Mouse (Mus musculus) ovary, adult 18-20 months (tissue): ENCODE results near the gene Gm45716.

Experiments used
- DNase-seq: peaks from one replicate; pipeline ENCODE4 v3.0.0; 2022; ENCODE audit warnings: low spot score, mixed read lengths

The Gm45716 gene

DNA sequence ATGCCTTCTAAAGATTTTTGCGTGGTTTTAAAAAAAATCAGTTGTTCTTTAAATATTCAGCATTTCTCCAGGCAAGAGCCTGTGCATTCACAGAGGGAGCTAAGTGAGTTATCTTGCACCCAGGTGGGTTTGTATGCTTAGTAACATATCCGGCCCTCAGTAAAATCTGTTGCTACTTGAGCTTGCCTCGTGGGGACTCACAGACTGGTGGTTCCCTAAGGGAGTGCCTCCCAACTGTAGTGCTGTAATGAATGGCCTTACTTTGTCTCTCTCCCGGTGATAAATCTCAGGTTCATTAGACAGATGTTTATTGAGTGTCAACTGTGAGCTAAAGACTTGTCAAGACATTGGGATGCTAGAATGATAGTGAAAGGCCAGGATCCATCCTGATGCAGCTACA is 97.1 kb downstream of the Gm45716 start:
- no peak for DNase-seq

DNA sequence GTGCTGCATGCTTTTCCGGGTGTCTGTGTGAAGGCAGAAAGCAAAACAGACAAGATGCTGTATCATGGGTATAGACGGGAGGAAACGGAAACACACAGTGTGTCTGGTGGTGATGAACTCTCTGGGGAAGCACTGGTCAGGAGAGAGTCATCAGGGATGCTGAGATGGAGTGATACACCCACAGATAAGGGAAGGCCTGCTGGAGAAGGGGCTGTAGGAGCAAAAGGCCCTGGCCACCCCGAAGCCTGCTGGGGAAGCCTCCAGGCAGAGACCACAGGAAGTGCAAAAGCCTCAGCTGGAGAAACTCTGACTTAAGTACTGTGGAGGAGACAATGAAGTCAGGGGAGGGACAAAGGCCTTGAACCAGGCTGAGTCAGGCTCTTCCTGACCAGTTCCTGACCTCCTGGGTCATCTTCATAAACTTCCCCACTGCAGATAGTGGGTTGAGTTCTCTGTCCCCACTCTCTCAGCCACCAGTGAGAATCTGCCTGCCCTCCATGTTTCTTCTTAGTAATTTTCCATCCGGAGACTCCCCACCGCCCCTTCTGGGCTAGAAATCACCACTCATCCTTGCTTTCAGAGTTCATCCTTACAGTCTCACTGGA is 99.2 kb downstream of the Gm45716 start:
- no peak for DNase-seq

DNA sequence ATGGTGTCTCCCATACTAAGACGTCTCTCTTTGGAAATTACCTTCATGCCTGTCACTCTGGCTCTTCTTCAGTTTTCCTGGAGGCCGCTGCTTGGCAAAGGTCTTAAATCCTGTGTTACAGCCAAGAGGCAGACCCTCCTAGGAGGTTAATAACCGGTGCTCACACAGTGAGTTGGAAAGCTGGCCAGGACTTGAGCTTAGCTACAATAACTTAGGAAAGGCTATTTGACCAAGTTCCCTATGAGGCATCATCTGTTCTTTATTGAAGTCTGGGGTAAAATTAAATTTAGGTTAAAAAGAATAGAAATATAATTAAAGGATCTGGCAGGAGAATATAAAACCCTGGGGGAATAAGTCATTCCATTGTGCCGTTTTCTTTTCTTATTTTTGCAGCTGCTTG is 103.7 kb downstream of the Gm45716 start:
- no peak for DNase-seq

DNA sequence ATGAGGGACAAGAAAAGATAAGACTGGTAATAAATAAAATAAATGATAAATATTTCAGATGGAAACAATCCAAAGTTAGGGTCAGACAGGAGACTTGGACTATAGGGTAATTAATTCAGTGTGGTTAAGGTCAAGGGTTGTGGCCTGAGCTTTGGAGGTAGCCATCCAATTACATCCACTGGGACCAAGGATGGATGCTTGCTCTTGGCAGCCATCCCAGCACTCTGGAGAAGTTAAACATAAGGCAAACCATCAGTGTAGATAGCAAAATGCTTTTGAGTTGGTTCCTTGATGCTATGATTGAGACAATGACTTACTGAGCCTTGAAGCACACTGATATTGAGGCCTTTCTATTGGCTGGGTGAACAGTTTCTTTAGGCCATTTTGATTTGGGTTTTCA is 105.3 kb downstream of the Gm45716 start:
- DNase-seq = no peak

- DNase-seq = no peak
Observed at GRCm38 (mm10) chr11:90294622-90295021, 107.1 kb downstream of the Gm45716 start.
